Mouse (Mus musculus) splenic B cell, adult 2 months (primary cell): ENCODE measurements around the gene Smo.

ENCODE experiments used
- DNase-seq: peaks from one replicate; pipeline ENCODE4 v3.0.0-alpha.2; 2011; ENCODE audit warnings: low read depth, low spot score
- H3K27me3 ChIP-seq: 2 replicates; pipeline ENCODE4 v1.6.1; 2012; ENCODE audit warnings: mild to moderate bottlenecking, low read length, moderate library complexity, mixed read lengths; ENCODE audit not compliant: control insufficient read depth, poor library complexity, insufficient read depth, severe bottlenecking
- H3K36me3 ChIP-seq: 2 replicates; pipeline ENCODE4 v1.6.1; 2012; ENCODE audit warnings: mild to moderate bottlenecking, low read length, moderate library complexity, mixed read lengths; ENCODE audit not compliant: control insufficient read depth, poor library complexity, insufficient read depth, severe bottlenecking

Gene Smo

GRCm38 (mm10) chr6:29735336-29735688, at the start of gene Smo:
Gene Smo (plus strand): TSS chr6:29735503.
- Histone ChIP-seq H3K27me3 (peaks cover 2% of the 10 kb centered on the region; the same call in 1 of the 2 replicates), H3K36me3 (no peaks in the 10 kb centered on the region)
- DNase-seq: no peak

DNA sequence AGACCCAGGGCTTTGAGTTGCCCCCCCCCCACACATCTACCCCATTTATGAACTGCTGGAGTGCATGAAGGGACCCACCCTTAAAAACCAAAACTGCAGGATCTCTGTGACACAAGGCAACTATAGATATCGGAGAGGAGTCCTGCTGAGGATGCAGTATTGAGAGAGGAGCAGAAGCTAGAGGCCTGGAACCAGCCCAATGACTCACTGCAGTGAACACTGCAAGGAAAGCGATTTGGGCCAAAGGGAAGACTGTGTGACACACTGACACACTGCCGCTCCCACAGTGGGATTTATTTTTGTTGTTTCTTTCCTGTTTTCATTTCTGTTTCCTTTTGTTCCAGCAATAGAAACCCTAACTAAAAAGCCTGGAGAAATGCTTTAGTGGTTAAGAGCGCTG, 49.4 kb upstream of the Smo start:
- DNase-seq: no peak
- Histone ChIP-seq H3K36me3 (no peaks in the 10 kb centered on the region), H3K27me3 (no peaks in the 10 kb centered on the region)

DNA sequence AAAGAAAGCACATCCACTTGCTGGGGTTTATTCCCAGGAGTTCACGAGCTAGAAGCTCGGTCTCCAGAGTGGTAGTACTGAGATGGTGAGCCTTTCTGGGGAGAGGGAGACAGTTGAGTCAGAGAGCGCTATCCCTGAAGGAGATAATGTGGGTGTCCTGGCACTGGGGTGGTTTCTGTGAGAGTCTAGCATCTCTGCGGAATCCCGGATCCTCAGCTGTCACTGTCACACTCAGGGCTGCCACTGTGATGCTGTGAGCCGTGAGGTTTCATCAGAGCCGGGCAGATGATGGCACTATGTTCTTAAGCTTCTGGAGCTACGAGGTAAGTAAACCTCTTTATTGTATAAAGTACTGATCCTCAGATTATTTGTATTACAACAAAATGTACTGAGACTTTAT, 45.8 kb upstream of the Smo start:
- Histone ChIP-seq H3K36me3 (no peaks in the 10 kb centered on the region), H3K27me3 (no peaks in the 10 kb centered on the region)
- no peak for DNase-seq

GRCm38 (mm10) chr6:29693953-29694352, 41.4 kb upstream of the Smo start, which contains the start of gene Tspan33:
Gene Tspan33 (plus strand): TSS chr6:29694222.
- no peaks in the 10 kb centered on the region for H3K27me3 ChIP-seq
- no peaks in the 10 kb centered on the region for H3K36me3 ChIP-seq
- peak; percentile 78 for DNase-seq

DNA sequence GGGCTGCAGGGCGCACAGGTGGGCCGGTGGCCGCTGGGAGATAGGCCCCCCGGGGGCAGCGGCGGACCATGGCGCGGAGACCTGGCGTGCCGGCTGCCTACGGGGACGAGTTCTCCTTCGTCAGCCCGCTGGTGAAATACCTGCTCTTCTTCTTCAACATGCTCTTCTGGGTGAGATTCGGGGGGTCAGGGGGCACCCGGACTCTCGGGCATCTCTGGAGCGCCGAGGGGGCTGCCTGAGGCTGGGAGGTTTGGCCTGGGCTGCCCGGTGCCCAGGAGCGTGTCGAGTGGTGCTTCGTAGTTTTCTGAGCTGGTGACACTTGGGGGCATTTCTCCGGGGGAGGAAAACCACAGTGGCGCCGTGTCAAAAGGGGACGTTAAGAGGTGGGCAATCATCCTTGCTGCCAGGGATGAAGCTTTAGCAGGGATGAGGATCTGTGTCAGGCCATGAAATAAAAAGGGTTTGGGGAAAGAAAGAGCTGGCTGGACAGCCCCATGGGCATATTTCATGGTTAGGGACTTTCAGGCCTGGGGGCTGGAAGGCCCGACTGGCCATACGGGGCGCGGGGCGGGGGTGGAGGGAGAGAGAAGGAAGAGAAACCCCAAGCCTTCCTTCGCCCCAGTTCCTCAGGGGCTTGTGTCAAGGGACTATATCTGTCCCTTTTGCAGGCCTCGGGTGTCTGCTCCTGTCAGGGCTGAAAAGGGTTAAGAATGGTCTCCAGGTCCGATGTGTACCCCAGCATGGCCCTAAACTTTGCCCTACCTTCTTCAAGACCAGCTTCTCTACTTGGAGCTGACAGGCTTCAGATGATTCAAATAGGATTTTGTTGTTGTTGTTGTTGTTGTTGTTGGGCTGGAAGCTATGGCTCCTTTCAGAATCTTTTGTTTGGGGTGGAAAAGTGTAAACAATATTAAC, 40.7 kb upstream of the Smo start:
- Histone ChIP-seq H3K27me3 (no peaks in the 10 kb centered on the region), H3K36me3 (no peaks in the 10 kb centered on the region)
- DNase-seq: peak; percentile 6

- DNase-seq: no peak
- Histone ChIP-seq H3K27me3 (no peaks in the 10 kb centered on the region), H3K36me3 (no peaks in the 10 kb centered on the region)
These were observed 40.0 kb upstream of the Smo start for GRCm38 (mm10) chr6:29695290-29695674.

DNA sequence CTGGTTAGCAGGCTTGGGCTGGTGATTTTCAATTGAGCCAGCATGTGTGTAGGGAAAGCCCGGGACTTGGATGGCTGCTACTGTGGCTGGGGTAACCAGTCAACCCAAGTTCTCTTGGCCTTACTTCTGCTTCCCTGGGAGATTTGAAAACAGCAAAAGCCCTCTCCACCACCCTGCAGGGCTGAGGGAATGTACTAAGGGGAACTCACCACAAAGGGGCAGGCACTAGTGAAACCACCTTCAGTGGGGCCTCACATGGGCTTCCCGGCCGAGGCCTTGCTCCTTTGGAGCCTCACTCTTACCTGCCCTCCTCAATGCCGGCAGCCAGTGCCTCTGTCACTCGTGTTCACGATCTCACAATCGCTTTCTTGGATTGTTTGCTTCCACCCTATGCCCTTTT, 39.3 kb upstream of the Smo start:
- Histone ChIP-seq H3K36me3 (no peaks in the 10 kb centered on the region), H3K27me3 (no peaks in the 10 kb centered on the region)
- DNase-seq: peak; percentile 13

DNA sequence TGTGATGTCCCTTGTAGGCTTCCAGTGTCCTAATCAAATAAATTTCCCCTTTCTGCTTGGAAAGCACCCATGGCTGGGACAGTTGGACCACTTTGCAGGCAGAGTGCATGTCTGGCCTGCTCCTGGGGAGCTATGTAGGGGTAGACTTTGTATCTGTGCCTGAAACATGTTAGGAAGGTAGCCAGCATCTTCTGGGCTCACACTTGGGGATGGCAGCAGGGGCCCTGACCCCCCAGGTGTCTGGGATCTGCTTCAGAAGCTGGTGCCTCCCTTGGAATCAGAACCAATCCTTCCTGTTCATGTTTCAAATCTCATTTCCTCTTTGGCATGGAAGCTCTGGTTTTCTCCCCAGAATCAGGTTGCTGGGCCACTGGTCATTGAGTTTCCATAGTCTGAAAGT, 38.2 kb upstream of the Smo start:
- Histone ChIP-seq H3K27me3 (no peaks in the 10 kb centered on the region), H3K36me3 (no peaks in the 10 kb centered on the region)
- no peak for DNase-seq

- no peak for DNase-seq
- Histone ChIP-seq H3K27me3 (no peaks in the 10 kb centered on the region), H3K36me3 (no peaks in the 10 kb centered on the region)
These were observed 37.8 kb upstream of the Smo start for GRCm38 (mm10) chr6:29697548-29697947.

- no peaks in the 10 kb centered on the region for H3K36me3 ChIP-seq
- no peaks in the 10 kb centered on the region for H3K27me3 ChIP-seq
- DNase-seq: no peak
These were observed 36.1 kb upstream of the Smo start for GRCm38 (mm10) chr6:29699085-29699745.

- Histone ChIP-seq H3K27me3 (no peaks in the 10 kb centered on the region), H3K36me3 (no peaks in the 10 kb centered on the region)
- no peak for DNase-seq
These were observed 34.3 kb upstream of the Smo start for GRCm38 (mm10) chr6:29701051-29701450.

GRCm38 (mm10) chr6:29702126-29702525, 33.2 kb upstream of the Smo start:
- no peak for DNase-seq
- no peaks in the 10 kb centered on the region for H3K36me3 ChIP-seq
- H3K27me3 ChIP-seq: no peaks in the 10 kb centered on the region

- H3K36me3 ChIP-seq: no peaks in the 10 kb centered on the region
- H3K27me3 ChIP-seq: no peaks in the 10 kb centered on the region
- DNase-seq: no peak
These were observed 31.2 kb upstream of the Smo start for GRCm38 (mm10) chr6:29704143-29704542.

DNA sequence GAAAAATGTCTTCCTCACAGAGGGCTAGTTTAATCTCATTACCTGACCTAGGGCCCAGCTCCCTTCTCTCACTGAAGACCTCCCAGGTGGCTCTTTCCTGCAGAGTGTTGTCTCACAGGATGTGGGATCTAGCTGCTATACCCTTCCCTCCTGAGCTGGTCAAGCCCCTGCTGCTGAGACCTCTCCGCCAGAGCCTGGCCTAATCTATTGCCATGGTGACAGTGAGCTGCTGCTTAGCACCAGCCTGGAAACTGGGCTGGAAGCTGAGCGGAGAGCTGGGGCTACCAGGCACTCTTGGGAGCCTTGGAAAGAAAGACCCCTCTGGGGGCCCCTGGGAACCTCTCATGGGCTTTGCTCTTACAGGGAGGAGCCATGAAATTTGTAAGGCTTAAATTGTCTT, 27.4 kb upstream of the Smo start:
- Histone ChIP-seq H3K36me3 (no peaks in the 10 kb centered on the region), H3K27me3 (no peaks in the 10 kb centered on the region)
- DNase-seq: no peak

GRCm38 (mm10) chr6:29711318-29711717, 24.0 kb upstream of the Smo start:
- no peak for DNase-seq
- H3K27me3 ChIP-seq: no peaks in the 10 kb centered on the region
- no peaks in the 10 kb centered on the region for H3K36me3 ChIP-seq
